Mouse (Mus musculus) lung, postnatal 0 days (tissue): ENCODE data around the gene Snrnp25. TPM values are rescaled to one million over a fixed set of nuclear protein-coding genes. Genes with fewer than 3 reads are reported as not detected.

Experiments
- ATAC-seq: fragments of 200-750 bp; cut with Nextera tagmentation; 2 replicates; pipeline ENCODE4 v1.8.0; 2017; ENCODE audit warnings: moderate library complexity
- DNase-seq: peaks from one replicate; pipeline ENCODE4 v3.0.0-alpha.2; 2016; ENCODE audit warnings: low spot score
- H3K27ac ChIP-seq: fragments of 300-500 bp; sonication (generic); 2 replicates; pipeline ENCODE4 v1.5.1; 2014; ENCODE audit warnings: antibody characterized with exemption, mild to moderate bottlenecking, low read length, mixed read lengths
- H3K27me3 ChIP-seq: fragments of 300-500 bp; sonication (generic); replicated peaks from 2 replicates; pipeline ENCODE4 v1.6.1; 2014; ENCODE audit warnings: low read length, mixed read lengths; ENCODE audit not compliant: insufficient read depth
- H3K36me3 ChIP-seq: fragments of 300-500 bp; sonication (generic); 2 replicates; pipeline ENCODE4 v1.6.1; 2014; ENCODE audit warnings: low read length, mixed read lengths; ENCODE audit not compliant: insufficient read depth
- H3K4me1 ChIP-seq: fragments of 300-500 bp; sonication (generic); 2 replicates; pipeline ENCODE4 v1.6.1; 2014; ENCODE audit warnings: antibody characterized with exemption, low read depth, low read length, mixed read lengths; ENCODE audit not compliant: insufficient read depth
- H3K4me2 ChIP-seq: fragments of 300-500 bp; sonication (generic); replicated peaks from 2 replicates; pipeline ENCODE4 v1.6.1; 2014; ENCODE audit warnings: low read depth, mild to moderate bottlenecking, low read length, moderate library complexity, mixed read lengths
- H3K4me3 ChIP-seq: fragments of 300-500 bp; sonication (generic); 2 replicates; pipeline ENCODE4 v1.5.1; 2014; ENCODE audit warnings: low read depth, low read length
- H3K9ac ChIP-seq: fragments of 300-500 bp; sonication (generic); replicated peaks from 2 replicates; pipeline ENCODE4 v1.6.1; 2014; ENCODE audit warnings: low read depth, mild to moderate bottlenecking
- H3K9me3 ChIP-seq: fragments of 300-500 bp; sonication (generic); 2 replicates; pipeline ENCODE4 v1.6.1; 2016; ENCODE audit warnings: low read length, mixed read lengths
- CTCF ChIP-seq: IDR thresholded peaks from 2 replicates; pipeline ENCODE4 v1.5.1; 2016; ENCODE audit warnings: antibody characterized with exemption, mild to moderate bottlenecking
- EP300 ChIP-seq: IDR thresholded peaks from 2 replicates; pipeline ENCODE4 v1.6.1; 2016; ENCODE audit warnings: antibody characterized with exemption, mild to moderate bottlenecking, control low read depth
- WGBS: fragments of 180-500 bp; shearing (Covaris S2); extraction: QIAGEN DNeasy Blood & Tissue Kit; methylation state at CpG from one replicate; pipeline ENCODE4 v1.1.7; 2014; 5-methylcytosine and 5-hydroxymethylcytosine counted together
- polyA plus RNA-seq: library from polyadenylated mRNA; unstranded; fragments of >200 nt; fragmentation: Nextera tagmentation; extraction: Ambion mirVana; gene quantifications from 2 replicates; pipeline ENCODE4 v1.2.1, GENCODE M21; 2015

Snrnp25 gene
- polyA plus RNA-seq, 1 experiment from 2014 or later, result 18.9 TPM

GRCm38 (mm10) chr11:32216851-32217250 is 11.6 kb downstream of the Snrnp25 start:
- no peaks in the 10 kb centered on the region for H3K9me3 ChIP-seq
- ATAC-seq (peak; percentile 32; the same call in 1 of the 2 replicates), DNase-seq (peak; percentile 85)
- peaks cover 14% of the 10 kb centered on the region for H3K36me3 ChIP-seq
- no peaks in the 10 kb centered on the region for H3K27me3 ChIP-seq
- H3K27ac ChIP-seq, result no peak overlapping the region
- H3K4me1 ChIP-seq, result peaks cover 15% of the 10 kb centered on the region; the same call in 1 of the 2 replicates
- H3K9ac ChIP-seq, result no peak overlapping the region
- H3K4me3 ChIP-seq, result no peak overlapping the region
- WGBS, result 23% methylated on average over 8 of the region's 8 CpGs
- H3K4me2 ChIP-seq, result no peak overlapping the region
- no peak for TF ChIP-seq EP300
- TF ChIP-seq CTCF, result peak; percentile 94

DNA sequence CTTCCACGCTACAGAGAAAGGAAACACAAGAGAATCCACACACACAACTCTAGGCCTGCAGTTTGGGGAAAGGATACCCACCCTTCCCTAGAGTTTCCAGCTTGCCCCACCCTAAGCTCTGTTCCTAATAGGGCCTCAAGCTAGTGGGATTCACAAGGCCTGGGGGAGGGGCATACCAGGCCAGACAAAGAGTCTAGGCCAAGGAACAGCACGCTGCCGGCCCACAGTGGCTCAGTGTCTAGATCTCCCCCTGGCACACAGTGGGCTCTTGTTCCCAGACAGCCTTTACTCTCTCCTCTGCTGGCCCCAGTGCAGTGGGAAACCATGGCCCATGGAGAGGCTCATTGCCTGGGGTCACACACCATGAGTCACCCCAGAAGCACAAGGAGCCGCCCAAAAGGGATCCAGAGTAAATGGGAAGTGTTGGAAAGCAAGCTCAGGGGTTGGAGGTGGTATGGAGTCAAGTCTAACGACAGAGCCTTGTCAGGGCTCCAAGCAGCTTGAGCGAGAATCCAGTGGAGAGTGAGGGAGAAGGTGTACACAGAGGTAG is 13.4 kb downstream of the Snrnp25 start:
- WGBS, result 56% methylated on average over 6 of the region's 6 CpGs

GRCm38 (mm10) chr11:32219287-32219686 is 14.1 kb downstream of the Snrnp25 start:
- no peak overlapping the region for H3K27ac ChIP-seq
- DNase-seq (no peak), ATAC-seq (no peak)
- H3K27me3 ChIP-seq, result no peaks in the 10 kb centered on the region
- 86% methylated on average over 10 of the region's 10 CpGs for WGBS
- no peak overlapping the region for H3K4me2 ChIP-seq
- 0 out of 2 replicates have a peak, but pooled peaks cover 2% of the 10 kb centered on the region for H3K36me3 ChIP-seq
- no peak overlapping the region for H3K9ac ChIP-seq
- TF ChIP-seq CTCF (no peak), EP300 (no peak)
- no peak overlapping the region for H3K4me3 ChIP-seq
- H3K9me3 ChIP-seq, result no peaks in the 10 kb centered on the region
- peaks cover 28% of the 10 kb centered on the region for H3K4me1 ChIP-seq

More for the DNA sequence above, 13.4 kb downstream of the Snrnp25 start:
- ATAC-seq (no peak), DNase-seq (no peak)
- Histone ChIP-seq H3K27ac (no peak overlapping the region), H3K9ac (no peak overlapping the region), H3K36me3 (peaks cover 9% of the 10 kb centered on the region), H3K4me2 (no peak overlapping the region), H3K4me1 (peaks cover 25% of the 10 kb centered on the region; the same call in 1 of the 2 replicates), H3K4me3 (no peak overlapping the region), H3K9me3 (no peaks in the 10 kb centered on the region), H3K27me3 (no peaks in the 10 kb centered on the region)
- TF ChIP-seq CTCF, result no peak
- TF ChIP-seq EP300, result no peak

GRCm38 (mm10) chr11:32220607-32221224 is 15.5 kb downstream of the Snrnp25 start:
- TF ChIP-seq EP300, result no peak
- Histone ChIP-seq H3K36me3 (no peaks in the 10 kb centered on the region), H3K9ac (peak overlapping the region; percentile 97; the same call in 1 of the 2 replicates), H3K4me1 (peaks cover 42% of the 10 kb centered on the region), H3K9me3 (no peaks in the 10 kb centered on the region), H3K27me3 (no peaks in the 10 kb centered on the region), H3K4me3 (peak overlapping the region; percentile 93), H3K27ac (peak overlapping the region; percentile 96), H3K4me2 (peak overlapping the region; percentile 73)
- no peak for DNase-seq
- WGBS, result 35% methylated on average over 10 of the region's 10 CpGs
- ATAC-seq, result no peak

DNA sequence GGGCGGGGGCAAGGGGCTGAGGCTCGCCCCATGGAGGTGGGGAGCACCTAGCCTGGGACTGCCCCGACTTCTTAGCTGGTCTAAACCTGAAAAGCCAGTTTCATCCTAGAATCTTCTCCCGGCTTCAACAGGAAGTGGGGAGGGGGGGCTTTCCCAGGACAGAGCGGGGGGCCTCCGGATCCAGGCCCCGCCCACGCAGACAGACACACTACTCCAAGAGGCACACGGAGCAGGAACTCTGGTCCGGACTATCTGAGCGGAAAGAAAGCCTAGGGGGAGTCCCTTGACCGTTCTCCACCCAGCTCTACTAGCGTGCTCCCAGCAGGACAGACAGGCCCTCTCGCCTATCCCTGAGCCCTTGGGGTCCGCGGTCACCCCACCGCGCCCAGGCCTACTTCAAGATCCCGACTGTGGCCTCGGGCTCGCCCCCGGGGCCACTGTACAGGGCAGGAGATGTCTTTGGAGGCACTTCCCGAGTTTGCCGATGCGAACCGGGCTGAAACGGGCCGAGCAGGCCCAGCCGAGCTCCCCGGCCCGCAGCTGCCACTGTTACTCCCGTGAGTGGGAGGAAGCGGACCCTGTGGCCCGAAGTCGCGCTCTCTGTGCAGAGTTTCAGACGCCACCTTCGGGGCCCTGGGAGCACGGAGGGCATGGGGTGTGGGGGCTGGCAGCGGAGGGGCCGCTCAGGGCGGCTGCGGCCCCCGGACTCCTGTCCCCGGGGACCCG is 16.2 kb downstream of the Snrnp25 start:
- H3K9ac ChIP-seq, result peak overlapping the region; percentile 97
- DNase-seq, result peak; percentile 84
- ATAC-seq, result peak; percentile 51
- TF ChIP-seq CTCF (no peak), EP300 (peak; percentile 26; the same call in 1 of the 2 replicates)
- H3K36me3 ChIP-seq, result no peaks in the 10 kb centered on the region
- H3K27ac ChIP-seq, result peak overlapping the region; percentile 96
- peak overlapping the region; percentile 73 for H3K4me2 ChIP-seq
- no peaks in the 10 kb centered on the region for H3K9me3 ChIP-seq
- H3K4me3 ChIP-seq, result peak overlapping the region; percentile 93
- H3K27me3 ChIP-seq, result no peaks in the 10 kb centered on the region
- 1% methylated on average over 39 of the region's 46 CpGs for WGBS
- H3K4me1 ChIP-seq, result peaks cover 45% of the 10 kb centered on the region

DNA sequence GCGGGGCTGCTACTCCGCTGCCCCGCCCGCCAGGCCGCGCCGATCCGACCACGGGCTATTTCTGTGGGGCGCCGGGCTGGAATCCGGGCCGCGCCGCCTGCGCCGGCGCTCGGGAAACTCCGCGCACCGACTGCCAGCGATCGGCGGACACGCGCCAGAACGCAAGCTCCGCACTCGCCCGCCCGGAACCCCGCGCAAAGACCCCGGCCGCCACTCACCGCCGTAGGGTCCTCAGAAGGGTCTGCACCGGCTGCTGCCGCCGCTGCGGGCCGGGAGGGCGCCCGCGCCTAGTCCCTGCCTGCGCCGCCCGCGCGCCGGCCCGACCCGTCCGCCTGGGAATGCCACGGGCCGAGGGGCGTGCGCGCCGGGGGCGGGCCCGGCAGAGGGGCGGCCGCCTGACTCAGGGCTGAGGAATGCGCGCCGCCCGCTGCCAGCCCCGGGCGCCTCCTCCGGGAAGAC is 16.8 kb downstream of the Snrnp25 start, which contains the start of gene Rhbdf1:
Gene Rhbdf1, minus strand, starts transcription at position 350 of the 459 bp plus-strand sequence.
- 5% methylated on average over 44 of the region's 72 CpGs for WGBS
- Histone ChIP-seq H3K27ac (peak within 1 kb of the TSS; percentile 96), H3K27me3 (no peaks in the 10 kb centered on the region), H3K4me3 (peak within 1 kb of the TSS; percentile 93), H3K4me1 (peaks cover 45% of the 10 kb centered on the region), H3K36me3 (no peaks in the 10 kb centered on the region), H3K4me2 (peak within 1 kb of the TSS; percentile 73), H3K9ac (peak within 1 kb of the TSS; percentile 97), H3K9me3 (no peaks in the 10 kb centered on the region)
- DNase-seq (peak; percentile 86), ATAC-seq (peak; percentile 72)
- no peak for TF ChIP-seq CTCF
- TF ChIP-seq EP300, result no peak
